Mouse (Mus musculus) ES-E14 (cell line): Measurements from ENCODE around the gene Hsdl1. TPM values are rescaled to one million over a fixed set of nuclear protein-coding genes. Genes with fewer than 3 reads are reported as not detected.

Experiments used
- DNase-seq: peaks from one replicate; pipeline ENCODE4 v3.0.0-alpha.2; 2013; ENCODE audit warnings: low read depth, low spot score
- H3K27ac ChIP-seq: 2 replicates; pipeline ENCODE4 v1.5.1; 2012; ENCODE audit warnings: low read depth, mild to moderate bottlenecking, low read length, moderate library complexity, mixed read lengths; ENCODE audit not compliant: poor library complexity, insufficient read depth, severe bottlenecking
- H3K36me3 ChIP-seq: 2 replicates; pipeline ENCODE4 v1.6.1; 2012; ENCODE audit warnings: mild to moderate bottlenecking, low read length, moderate library complexity, mixed read lengths; ENCODE audit not compliant: control insufficient read depth, poor library complexity, insufficient read depth, severe bottlenecking
- H3K4me1 ChIP-seq, 2 experiments: fragments of 150-350 bp in 1 of 2; sonication (generic) in 1 of 2; 2 replicates each; pipeline ENCODE4 v1.6.1; 2012; ENCODE audit warnings: low read length in 2 of 2, mild to moderate bottlenecking in 1 of 2, mixed read lengths in 1 of 2; ENCODE audit not compliant: control insufficient read depth in 2 of 2, insufficient read depth in 2 of 2, poor library complexity in 1 of 2
- H3K4me3 ChIP-seq, 2 experiments: fragments of 150-350 bp in 1 of 2; sonication (generic) in 1 of 2; 2 replicates each; pipeline ENCODE4 v1.5.1; 2012; ENCODE audit warnings: low read length in 2 of 2, low read depth in 1 of 2, mild to moderate bottlenecking in 1 of 2, mixed read lengths in 1 of 2; ENCODE audit not compliant: insufficient read depth in 1 of 2, poor library complexity in 1 of 2, severe bottlenecking in 1 of 2
- H3K9ac ChIP-seq: 2 replicates; pipeline ENCODE4 v1.6.1; 2012; ENCODE audit warnings: low read depth, mild to moderate bottlenecking, low read length, mixed read lengths; ENCODE audit not compliant: poor library complexity, insufficient read depth, severe bottlenecking
- H3K9me3 ChIP-seq: fragments of 150-350 bp; sonication (generic); 2 replicates; pipeline ENCODE4 v1.6.1; 2012; ENCODE audit warnings: low read depth, mild to moderate bottlenecking, low read length; ENCODE audit not compliant: control insufficient read depth, insufficient read depth
- CHD2 ChIP-seq: IDR thresholded peaks from 2 replicates; pipeline ENCODE4 v1.6.1; 2014; ENCODE audit warnings: mild to moderate bottlenecking, low read depth, low read length, inconsistent platforms
- HCFC1 ChIP-seq: IDR thresholded peaks from 2 replicates; pipeline ENCODE4 v1.6.1; 2012; ENCODE audit warnings: low read length, inconsistent platforms, borderline replicate concordance; ENCODE audit not compliant: insufficient read depth
- MAFK ChIP-seq: IDR thresholded peaks from 2 replicates; pipeline ENCODE4 v1.6.1; 2014; ENCODE audit warnings: mild to moderate bottlenecking, low read depth, low read length, inconsistent platforms; ENCODE audit not compliant: insufficient read depth
- ZC3H11A ChIP-seq: IDR thresholded peaks from 2 replicates; pipeline ENCODE4 v1.6.1; 2012; ENCODE audit warnings: low read depth, mild to moderate bottlenecking, inconsistent platforms, low read length, borderline replicate concordance
- ZNF384 ChIP-seq: IDR thresholded peaks from 2 replicates; pipeline ENCODE4 v1.6.1; 2012; ENCODE audit warnings: low read depth, low read length, inconsistent platforms
- in situ Hi-C, 2 experiments: fragments of 600-800 bp; cut with MboI; formaldehyde crosslinking; loops; one replicate each; pipeline ENCODE4 v1.15.1; 2025; ENCODE audit warnings: low sequenced_read_pairs in 2 of 2, inconsistent platforms in 1 of 2; ENCODE audit not compliant: unreplicated experiment in 2 of 2
- total RNA-seq: library from RNA; depleted of rRNA; stranded (reverse); fragments of 300-350 nt; gene quantifications from 2 replicates; pipeline ENCODE4 v1.2.3, GENCODE M21; 2012

Gene Hsdl1
- total RNA-seq, 1 experiment = 19.7 TPM

- TF ChIP-seq CHD2 (no peak), ZNF384 (no peak), HCFC1 (no peak), ZC3H11A (no peak)
- Histone ChIP-seq H3K9me3 (no peaks in the 10 kb centered on the region), H3K4me1 (peaks cover 7 to 23% of the 10 kb centered on the region in 2 experiments; a peak in 3 of 4 replicates), H3K27ac (no peak overlapping the region), H3K9ac (no peak overlapping the region), H3K4me3 (no peak overlapping the region), H3K36me3 (no peaks in the 10 kb centered on the region)
- in situ Hi-C loops = no loop called here
- DNase-seq = no peak
Observed at GRCm38 (mm10) chr8:119620848-119621465, 46.0 kb upstream of the Hsdl1 start.

- H3K27ac ChIP-seq = no peak overlapping the region
- no peak for TF ChIP-seq ZNF384
- in situ Hi-C loops = no loop called here
- no peaks in the 10 kb centered on the region for H3K36me3 ChIP-seq
- H3K9me3 ChIP-seq = no peaks in the 10 kb centered on the region
- no peak overlapping the region for H3K9ac ChIP-seq
- H3K4me3 ChIP-seq = no peak overlapping the region
- peaks cover 7 to 23% of the 10 kb centered on the region in 2 experiments; a peak in 3 of 4 replicates for H3K4me1 ChIP-seq
- DNase-seq = no peak
Observed at GRCm38 (mm10) chr8:119620116-119620840, 45.3 kb upstream of the Hsdl1 start.

GRCm38 (mm10) chr8:119618887-119619286 lies 43.9 kb upstream of the Hsdl1 start:
- Histone ChIP-seq H3K27ac (no peak overlapping the region), H3K36me3 (no peaks in the 10 kb centered on the region), H3K4me1 (peaks cover 7 to 25% of the 10 kb centered on the region in 2 experiments; a peak in 3 of 4 replicates), H3K9me3 (no peaks in the 10 kb centered on the region), H3K4me3 (no peak overlapping the region), H3K9ac (no peak overlapping the region)
- no peak for DNase-seq
- TF ChIP-seq ZC3H11A = no peak
- TF ChIP-seq CHD2 = no peak
- no peak for TF ChIP-seq ZNF384
- no peak for TF ChIP-seq MAFK
- no peak for TF ChIP-seq HCFC1
- in situ Hi-C loops = no loop called here

GRCm38 (mm10) chr8:119617586-119617985 lies 42.6 kb upstream of the Hsdl1 start:
- H3K27ac ChIP-seq = no peak overlapping the region
- no peak for DNase-seq
- H3K36me3 ChIP-seq = no peaks in the 10 kb centered on the region
- H3K4me1 ChIP-seq = peaks cover 7 to 25% of the 10 kb centered on the region in 2 experiments; a peak in 3 of 4 replicates
- in situ Hi-C loops = no loop called here
- H3K4me3 ChIP-seq = no peak overlapping the region
- H3K9me3 ChIP-seq = no peaks in the 10 kb centered on the region
- no peak for TF ChIP-seq CHD2
- no peak for TF ChIP-seq ZC3H11A
- no peak for TF ChIP-seq MAFK
- H3K9ac ChIP-seq = no peak overlapping the region

GRCm38 (mm10) chr8:119616811-119617210 lies 41.8 kb upstream of the Hsdl1 start:
- H3K36me3 ChIP-seq = no peaks in the 10 kb centered on the region
- in situ Hi-C loops = no loop called here

More at GRCm38 (mm10) chr8:119616811-119617210, 41.8 kb upstream of the Hsdl1 start:
- no peak overlapping the region for H3K9ac ChIP-seq
- no peak overlapping the region for H3K4me3 ChIP-seq
- no peak overlapping the region for H3K27ac ChIP-seq
- TF ChIP-seq CHD2 (no peak), ZNF384 (no peak), MAFK (no peak), ZC3H11A (no peak), HCFC1 (no peak)
- no peak for DNase-seq
- no peaks in the 10 kb centered on the region for H3K9me3 ChIP-seq
- peaks cover 7 to 20% of the 10 kb centered on the region in 2 experiments; a peak in 3 of 4 replicates for H3K4me1 ChIP-seq
